Mouse (Mus musculus) c-Kit-positive CD71-positive TER-119-positive erythroid progenitor cells, embryonic 14.5 days (primary cell): ENCODE results near the gene Tepp.

Experiments used
- DNase-seq: peaks from one replicate; pipeline ENCODE4 v3.0.0-alpha.2; 2013; ENCODE audit warnings: low spot score

Tepp gene

GRCm38 (mm10) chr8:95331156-95331719 lies 20.9 kb downstream of the Tepp start:
- peak; percentile 27 for DNase-seq

- peak; percentile 86 for DNase-seq
These were observed 21.5 kb downstream of the Tepp start, which contains the start of the genes Zfp319 and Usb1 for GRCm38 (mm10) chr8:95331720-95332436. TSS of gene Zfp319 (minus strand) at chr8:95331950. TSS of gene Usb1 (plus strand) at chr8:95332284.

- no peak for DNase-seq
These were observed 22.3 kb downstream of the Tepp start for GRCm38 (mm10) chr8:95332437-95333199.

- no peak for DNase-seq
These were observed 25.3 kb downstream of the Tepp start for GRCm38 (mm10) chr8:95335706-95336105.

- DNase-seq: no peak
These were observed 26.0 kb downstream of the Tepp start for GRCm38 (mm10) chr8:95336363-95336762.

GRCm38 (mm10) chr8:95341721-95342120 lies 31.4 kb downstream of the Tepp start:
- no peak for DNase-seq

- DNase-seq: no peak
These were observed 34.3 kb downstream of the Tepp start for GRCm38 (mm10) chr8:95344668-95345067.

GRCm38 (mm10) chr8:95346643-95347545 lies 36.5 kb downstream of the Tepp start:
- peak; percentile 51 for DNase-seq

GRCm38 (mm10) chr8:95348356-95348755 lies 38.0 kb downstream of the Tepp start:
- DNase-seq: no peak

- DNase-seq: no peak
These were observed 38.7 kb downstream of the Tepp start for GRCm38 (mm10) chr8:95348811-95349630.

- no peak for DNase-seq
These were observed 41.1 kb downstream of the Tepp start for GRCm38 (mm10) chr8:95351461-95351860.

- DNase-seq: no peak
These were observed 41.9 kb downstream of the Tepp start, which contains the start of gene Mmp15 for GRCm38 (mm10) chr8:95352151-95352870. TSS of gene Mmp15 (plus strand) at chr8:95352268.

GRCm38 (mm10) chr8:95352871-95353866 lies 42.8 kb downstream of the Tepp start:
- no peak for DNase-seq

- DNase-seq: no peak
These were observed 44.2 kb downstream of the Tepp start for GRCm38 (mm10) chr8:95354606-95355005.

GRCm38 (mm10) chr8:95358550-95359411 lies 48.4 kb downstream of the Tepp start:
- no peak for DNase-seq

- no peak for DNase-seq
These were observed 50.0 kb downstream of the Tepp start for GRCm38 (mm10) chr8:95360181-95361015.

- no peak for DNase-seq
These were observed 50.6 kb downstream of the Tepp start for GRCm38 (mm10) chr8:95361016-95361341.
